Mouse (Mus musculus) erythroblast, embryonic 14.5 days (primary cell): ENCODE results near the gene Olfr523.

Source experiments
- GATA1 ChIP-seq: IDR thresholded peaks from 2 replicates; pipeline ENCODE4 v1.6.1; 2012; ENCODE audit warnings: low read length, inconsistent platforms, mixed read lengths
- TAL1 ChIP-seq: IDR thresholded peaks from 3 replicates; pipeline ENCODE4 v1.6.1; 2012; ENCODE audit warnings: low read length, inconsistent platforms, mixed read lengths

DNA sequence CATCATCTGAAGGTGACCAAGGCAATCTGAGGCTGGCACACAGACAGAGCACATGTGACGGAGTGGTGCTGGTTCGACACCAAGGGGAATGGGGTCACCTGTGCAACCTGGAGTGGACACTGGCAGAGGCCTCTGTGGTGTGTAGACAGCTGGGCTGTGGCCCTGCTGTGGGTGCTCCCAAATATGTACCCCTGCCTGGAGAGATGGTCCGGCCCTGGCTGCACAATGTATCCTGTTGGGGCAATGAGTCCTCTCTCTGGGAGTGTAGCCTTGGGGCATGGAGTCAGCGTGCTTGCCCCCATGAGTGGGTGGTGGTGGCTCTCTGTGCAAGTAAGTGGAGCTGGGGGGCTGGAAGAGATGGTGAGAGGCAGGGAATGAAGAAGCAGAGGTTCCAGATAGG lies 47.4 kb downstream of the Olfr523 start:
- TF ChIP-seq TAL1 (no peak), GATA1 (no peak)
